Mouse (Mus musculus) liver, embryonic 14.5 days (tissue): Measurements from ENCODE around the gene Sirt7.

ENCODE experiments used
- CTCF ChIP-seq: IDR thresholded peaks from 2 replicates; pipeline ENCODE4 v1.5.1; 2016; ENCODE audit warnings: antibody characterized with exemption, low read depth, control low read depth
- EP300 ChIP-seq: IDR thresholded peaks from 2 replicates; pipeline ENCODE4 v1.6.1; 2016; ENCODE audit warnings: antibody characterized with exemption, low read depth

- TF ChIP-seq CTCF: no peak
- TF ChIP-seq EP300: no peak
Measured at GRCm38 (mm10) chr11:120632559-120633519, 7.8 kb upstream of the Sirt7 start.
